Mouse (Mus musculus): Measurements from ENCODE around the gene Btc. TPM values are rescaled to one million over a fixed set of nuclear protein-coding genes. Genes with fewer than 3 reads are reported as not detected.

Btc gene
- total RNA-seq (2021) = 1 to 10 TPM; 1.4 to 1.6 TPM

- intact Hi-C loops (cut with DNase I) = no loop called here
- peak; percentile 73 to 79 for DNase-seq
These were observed at the start of gene Btc for GRCm38 (mm10) chr5:91402339-91403211. Btc (minus strand) TSS chr5:91402994.

GRCm38 (mm10) chr5:91444981-91445517 lies 42.3 kb upstream of the Btc start:
- DNase-seq = peak; percentile 65 to 67
- intact Hi-C loops (cut with DNase I) = no loop called here

GRCm38 (mm10) chr5:91436563-91436962 lies 33.8 kb upstream of the Btc start:
- intact Hi-C loops (cut with DNase I) = no loop called here
- peak; percentile 9 for DNase-seq

GRCm38 (mm10) chr5:91434723-91435658 lies 32.2 kb upstream of the Btc start:
- intact Hi-C loops (cut with DNase I) = no loop called here
- no peak for DNase-seq

- intact Hi-C loops (cut with DNase I) = no loop called here
- DNase-seq = no peak
These were observed 25.8 kb upstream of the Btc start for GRCm38 (mm10) chr5:91428547-91428946.

- intact Hi-C loops (cut with DNase I) = no loop called here
- DNase-seq = peak; percentile 12 to 46
These were observed 11.0 kb upstream of the Btc start for GRCm38 (mm10) chr5:91413814-91414213.

- intact Hi-C loops (cut with DNase I) = no loop called here
- no peak for DNase-seq
These were observed 1.5 kb upstream of the Btc start for GRCm38 (mm10) chr5:91404263-91404662.

- intact Hi-C loops (cut with DNase I) = no loop called here
- DNase-seq = no peak
These were observed 487 bp upstream of the Btc start for GRCm38 (mm10) chr5:91403281-91403680.

GRCm38 (mm10) chr5:91400493-91401096 lies 2.2 kb downstream of the Btc start:
- DNase-seq = no peak
- intact Hi-C loops (cut with DNase I) = no loop called here

- intact Hi-C loops (cut with DNase I) = no loop called here
- peak; percentile 8 to 12 for DNase-seq
These were observed 27.3 kb downstream of the Btc start for GRCm38 (mm10) chr5:91375467-91375866.

- DNase-seq = no peak
- intact Hi-C loops (cut with DNase I) = no loop called here
These were observed 34.7 kb downstream of the Btc start for GRCm38 (mm10) chr5:91368061-91368565.

- intact Hi-C loops (cut with DNase I) = no loop called here
- DNase-seq = peak; percentile 17 to 31
These were observed 35.9 kb downstream of the Btc start for GRCm38 (mm10) chr5:91366925-91367324.

- intact Hi-C loops (cut with DNase I) = no loop called here
- DNase-seq = peak in 1 of 2 experiments; percentile 3
These were observed 39.4 kb downstream of the Btc start for GRCm38 (mm10) chr5:91363274-91363991.

- intact Hi-C loops (cut with DNase I) = no loop called here
These were observed 50.1 kb downstream of the Btc start for GRCm38 (mm10) chr5:91352645-91353044.

GRCm38 (mm10) chr5:91345681-91346080 lies 57.1 kb downstream of the Btc start:
- intact Hi-C loops (cut with DNase I) = no loop called here
- no peak for DNase-seq

More at GRCm38 (mm10) chr5:91352645-91353044, 50.1 kb downstream of the Btc start:
- no peak for DNase-seq

GRCm38 (mm10) chr5:91345064-91345463 lies 57.7 kb downstream of the Btc start:
- intact Hi-C loops (cut with DNase I) = no loop called here

GRCm38 (mm10) chr5:91341981-91342760 lies 60.6 kb downstream of the Btc start:
- no peak for DNase-seq
- intact Hi-C loops (cut with DNase I) = no loop called here

More at GRCm38 (mm10) chr5:91345064-91345463, 57.7 kb downstream of the Btc start:
- no peak for DNase-seq

GRCm38 (mm10) chr5:91334227-91334626 lies 68.6 kb downstream of the Btc start:
- intact Hi-C loops (cut with DNase I) = no loop called here
- DNase-seq = no peak
